Mouse (Mus musculus) bone marrow, adult 2 months (tissue): ENCODE data around the gene Dock8.

Experiments
- CTCF ChIP-seq: fragments of 200-500 bp; IDR thresholded peaks from 2 replicates; pipeline ENCODE4 v1.5.1; 2011; ENCODE audit warnings: low read length, control low read depth; ENCODE audit not compliant: control insufficient read depth, insufficient read depth
- POLR2A ChIP-seq: fragments of 200-500 bp; IDR thresholded peaks from 2 replicates; pipeline ENCODE4 v1.6.1; 2011; ENCODE audit warnings: low read depth, mild to moderate bottlenecking, control low read depth, low read length, borderline replicate concordance; ENCODE audit not compliant: control insufficient read depth

DNA sequence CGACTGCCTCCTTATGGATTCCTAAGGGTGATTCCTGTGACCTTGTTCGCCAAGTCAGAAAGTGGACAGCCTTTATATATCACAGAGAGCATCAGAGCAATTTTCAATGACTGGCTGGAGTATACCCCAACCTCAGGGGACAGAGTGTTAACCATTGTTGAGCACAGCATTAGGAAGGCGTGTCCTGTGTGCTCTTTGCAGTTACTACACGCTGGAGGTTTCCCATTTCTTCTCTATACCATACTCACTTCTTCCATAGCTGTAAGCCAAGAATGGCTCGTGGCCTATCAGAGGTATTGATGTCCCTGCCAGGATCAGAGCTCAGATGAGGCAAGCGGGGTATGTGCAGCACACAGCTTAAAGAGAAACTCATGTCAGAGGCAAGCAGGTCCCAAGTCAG lies 181.2 kb downstream of the Dock8 start:
- TF ChIP-seq CTCF (no peak), POLR2A (no peak)
